Mouse (Mus musculus) erythroblast, embryonic 14.5 days (primary cell): ENCODE data around the gene Amt.

ENCODE experiments used
- GATA1 ChIP-seq: IDR thresholded peaks from 2 replicates; pipeline ENCODE4 v1.6.1; 2012; ENCODE audit warnings: low read length, inconsistent platforms, mixed read lengths
- TAL1 ChIP-seq: IDR thresholded peaks from 3 replicates; pipeline ENCODE4 v1.6.1; 2012; ENCODE audit warnings: low read length, inconsistent platforms, mixed read lengths

DNA sequence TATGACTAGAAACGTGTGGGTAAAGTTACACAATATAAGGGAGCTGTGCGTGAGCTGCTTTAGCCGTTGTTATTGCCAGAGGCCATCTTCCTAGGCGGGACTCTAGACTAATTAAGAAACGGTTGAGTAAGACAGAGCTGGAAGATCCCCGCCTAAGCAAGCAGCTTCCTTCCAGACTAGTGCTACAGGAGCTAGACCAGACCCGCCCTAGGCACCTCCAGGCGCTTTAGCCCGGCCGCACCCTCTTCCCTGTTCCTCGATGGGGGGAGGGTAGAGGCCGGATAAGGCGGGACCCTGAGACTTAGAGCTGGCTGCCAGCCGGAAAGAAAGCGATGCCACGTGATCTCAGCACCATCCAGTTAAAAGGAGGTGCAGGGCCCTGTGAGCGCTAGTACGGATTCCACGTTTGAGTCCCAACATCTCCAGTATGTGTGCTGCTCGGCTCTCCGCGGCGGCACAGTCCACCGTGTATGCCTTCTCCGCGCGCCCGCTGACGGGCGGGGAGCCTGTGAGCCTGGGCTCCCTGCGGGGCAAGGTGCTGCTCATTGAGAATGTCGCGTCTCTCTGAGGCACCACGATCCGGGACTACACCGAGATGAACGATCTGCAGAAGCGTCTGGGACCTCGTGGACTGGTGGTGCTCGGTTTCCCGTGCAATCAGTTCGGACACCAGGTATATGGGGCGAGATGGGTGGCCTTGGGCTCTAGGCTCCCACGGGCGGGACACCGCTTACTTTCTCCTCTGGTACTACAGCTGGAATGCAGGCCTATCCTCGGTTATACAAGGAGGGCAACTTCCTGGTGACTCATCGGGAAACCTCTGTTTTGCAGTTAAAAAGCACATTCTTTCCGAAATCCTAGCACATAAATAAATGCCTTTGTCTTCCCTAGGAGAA is 42.5 kb downstream of the Amt start, which contains the start of gene Gpx1:
- no peak for TF ChIP-seq GATA1
- TF ChIP-seq TAL1: peak; percentile 27; the same call in 1 of the 3 replicates
